Mouse (Mus musculus): ENCODE data around the gene Gm20696. TPM values are rescaled to one million over a fixed set of nuclear protein-coding genes. Genes with fewer than 3 reads are reported as not detected.

Gm20696 gene
- polyA plus RNA-seq (2011; ENCODE audit: insufficient read depth, insufficient read length, low replicate concordance, missing spikeins): 3.5 and 5.7 TPM in 2 replicates

- no peaks in the 10 kb centered on the region; the same call in 1 of the 2 replicates for H3K4me1 ChIP-seq (ENCODE audit: control insufficient read depth, insufficient read depth, low read length)
Observed at GRCm38 (mm10) chr6:99666318-99667171, at the start of gene Gm20696, which contains the start of gene Eif4e3. Gene Gm20696 (minus strand): TSS chr6:99666797. Gene Eif4e3 (minus strand): TSS chr6:99666771.

GRCm38 (mm10) chr6:99715913-99716312 is 49.3 kb upstream of the Gm20696 start:
- no peak overlapping the region for H3K4me3 ChIP-seq (replicated peaks; ENCODE audit: control insufficient read depth, low read depth, low read length)
- no peak for TF ChIP-seq CTCF (IDR thresholded peaks at IDR 0.05; ENCODE audit: control insufficient read depth, insufficient read depth, low read length)
- no peak for TF ChIP-seq POLR2A (IDR thresholded peaks at IDR 0.05; ENCODE audit: borderline replicate concordance, control insufficient read depth, low read depth, low read length)
- WGBS: 41% methylated on average over 6 of the region's 6 CpGs

More at GRCm38 (mm10) chr6:99666318-99667171, at the start of gene Gm20696, which contains the start of gene Eif4e3:
- Histone ChIP-seq H3K4me3 (replicated peaks; ENCODE audit: control insufficient read depth, low read depth, low read length) (peak within 1 kb of the TSS; percentile 78), H3K27ac (ENCODE audit: control insufficient read depth, insufficient read depth, low read depth, low read length, poor library complexity) (peak within 1 kb of the TSS; percentile 65)
- TF ChIP-seq POLR2A (IDR thresholded peaks at IDR 0.05; ENCODE audit: borderline replicate concordance, control insufficient read depth, low read depth, low read length): peak; percentile 52; the same call in 1 of the 2 replicates
- TF ChIP-seq CTCF (IDR thresholded peaks at IDR 0.05; ENCODE audit: control insufficient read depth, insufficient read depth, low read length): no peak
- WGBS: under 1% methylated on average over 62 of the region's 75 CpGs

GRCm38 (mm10) chr6:99715191-99715590 is 48.6 kb upstream of the Gm20696 start:
- no peak for TF ChIP-seq POLR2A (IDR thresholded peaks at IDR 0.05; ENCODE audit: borderline replicate concordance, control insufficient read depth, low read depth, low read length)
- TF ChIP-seq CTCF (IDR thresholded peaks at IDR 0.05; ENCODE audit: control insufficient read depth, insufficient read depth, low read length): no peak
- Histone ChIP-seq H3K4me1 (ENCODE audit: control insufficient read depth, insufficient read depth, low read length) (peaks cover 2% of the 10 kb centered on the region; the same call in 1 of the 2 replicates), H3K4me3 (replicated peaks; ENCODE audit: control insufficient read depth, low read depth, low read length) (no peak overlapping the region), H3K27ac (ENCODE audit: control insufficient read depth, insufficient read depth, low read depth, low read length, poor library complexity) (no peak overlapping the region)
- WGBS: 67% methylated on average over 6 of the region's 6 CpGs

More at GRCm38 (mm10) chr6:99715913-99716312, 49.3 kb upstream of the Gm20696 start:
- Histone ChIP-seq H3K4me1 (ENCODE audit: control insufficient read depth, insufficient read depth, low read length) (peaks cover 2% of the 10 kb centered on the region; the same call in 1 of the 2 replicates), H3K27ac (ENCODE audit: control insufficient read depth, insufficient read depth, low read depth, low read length, poor library complexity) (no peak overlapping the region)

- Histone ChIP-seq H3K4me3 (replicated peaks; ENCODE audit: control insufficient read depth, low read depth, low read length) (no peak overlapping the region), H3K27ac (ENCODE audit: control insufficient read depth, insufficient read depth, low read depth, low read length, poor library complexity) (no peak overlapping the region), H3K4me1 (ENCODE audit: control insufficient read depth, insufficient read depth, low read length) (peaks cover 2% of the 10 kb centered on the region; the same call in 1 of the 2 replicates)
- WGBS: 78% methylated on average over 5 of the region's 5 CpGs
- TF ChIP-seq CTCF (IDR thresholded peaks at IDR 0.05; ENCODE audit: control insufficient read depth, insufficient read depth, low read length): no peak
- TF ChIP-seq POLR2A (IDR thresholded peaks at IDR 0.05; ENCODE audit: borderline replicate concordance, control insufficient read depth, low read depth, low read length): no peak
Observed at GRCm38 (mm10) chr6:99713256-99713655, 46.7 kb upstream of the Gm20696 start.

GRCm38 (mm10) chr6:99711576-99712101 is 45.0 kb upstream of the Gm20696 start:
- H3K4me1 ChIP-seq (ENCODE audit: control insufficient read depth, insufficient read depth, low read length): peaks cover 2% of the 10 kb centered on the region; the same call in 1 of the 2 replicates
- WGBS: 69% methylated on average over 11 of the region's 11 CpGs
- H3K4me3 ChIP-seq (replicated peaks; ENCODE audit: control insufficient read depth, low read depth, low read length): no peak overlapping the region
- TF ChIP-seq POLR2A (IDR thresholded peaks at IDR 0.05; ENCODE audit: borderline replicate concordance, control insufficient read depth, low read depth, low read length) (no peak), CTCF (IDR thresholded peaks at IDR 0.05; ENCODE audit: control insufficient read depth, insufficient read depth, low read length) (no peak)
- H3K27ac ChIP-seq (ENCODE audit: control insufficient read depth, insufficient read depth, low read depth, low read length, poor library complexity): no peak overlapping the region

GRCm38 (mm10) chr6:99700484-99700883 is 33.9 kb upstream of the Gm20696 start:
- Histone ChIP-seq H3K27ac (ENCODE audit: control insufficient read depth, insufficient read depth, low read depth, low read length, poor library complexity) (no peak overlapping the region), H3K4me3 (replicated peaks; ENCODE audit: control insufficient read depth, low read depth, low read length) (no peak overlapping the region), H3K4me1 (ENCODE audit: control insufficient read depth, insufficient read depth, low read length) (no peaks in the 10 kb centered on the region)
- WGBS: 87% methylated on average over 3 of the region's 3 CpGs
- TF ChIP-seq POLR2A (IDR thresholded peaks at IDR 0.05; ENCODE audit: borderline replicate concordance, control insufficient read depth, low read depth, low read length) (no peak), CTCF (IDR thresholded peaks at IDR 0.05; ENCODE audit: control insufficient read depth, insufficient read depth, low read length) (no peak)

- WGBS: 4% methylated on average over 110 of the region's 110 CpGs
- Histone ChIP-seq H3K4me3 (replicated peaks; ENCODE audit: control insufficient read depth, low read depth, low read length) (peak overlapping the region; percentile 62), H3K27ac (ENCODE audit: control insufficient read depth, insufficient read depth, low read depth, low read length, poor library complexity) (peak overlapping the region; percentile 52; the same call in 1 of the 2 replicates), H3K4me1 (ENCODE audit: control insufficient read depth, insufficient read depth, low read length) (no peaks in the 10 kb centered on the region)
- TF ChIP-seq CTCF (IDR thresholded peaks at IDR 0.05; ENCODE audit: control insufficient read depth, insufficient read depth, low read length) (no peak), POLR2A (IDR thresholded peaks at IDR 0.05; ENCODE audit: borderline replicate concordance, control insufficient read depth, low read depth, low read length) (no peak)
Observed at GRCm38 (mm10) chr6:99692916-99693841, 26.6 kb upstream of the Gm20696 start.
